Comparison of ENCODE assay signal across 8 mouse cellular contexts in genomic region chr14:30594092-30594695, GRCm38 (mm10). TPM values are rescaled to one million over a fixed set of nuclear protein-coding genes. Genes with fewer than 3 reads are reported as not detected.
DNase-seq lines count a peak whose midpoint lies in the region; ATAC-seq lines count a peak whose summit lies in the region.
"Had no signal": no experiment of that assay in that cellular context is flagged by ENCODE, and none has a peak within 500 bp of the region (broad histone marks: within the 10 kb centered on the region; RNA-seq: fewer than 3 reads in every experiment).

No protein-coding gene starts in this region.

- 45% methylated on average over 7 of the region's 7 CpGs for WGBS in embryonic facial prominence, embryonic 14.5 days
- WGBS in heart, embryonic 12.5 days, result 57% methylated on average over 7 of the region's 7 CpGs
- 15% methylated on average over 7 of the region's 7 CpGs for WGBS in midbrain, embryonic 14.5 days

- H3K9ac ChIP-seq in embryonic facial prominence, embryonic 14.5 days (ENCODE audit: low read depth, low read length), result no peak overlapping the region
- H3K9ac ChIP-seq in heart, embryonic 12.5 days, result peak overlapping the region; percentile 30
- H3K9ac ChIP-seq in midbrain, embryonic 14.5 days (replicated peaks; ENCODE audit: low read length), result peak overlapping the region; percentile 20; the same call in 1 of the 2 replicates

- peak; percentile 81 for ATAC-seq in embryonic facial prominence, embryonic 14.5 days (ENCODE audit: low read depth)
- peak; percentile 60 for ATAC-seq in heart, embryonic 12.5 days (ENCODE audit: insufficient number of reproducible peaks, low FRiP score)
- ATAC-seq in midbrain, embryonic 14.5 days (ENCODE audit: low FRiP score, low TSS enrichment), result peak; percentile 66

- no peak overlapping the region for H3K4me2 ChIP-seq in embryonic facial prominence, embryonic 14.5 days (ENCODE audit: low read depth, low read length)
- no peak overlapping the region for H3K4me2 ChIP-seq in heart, embryonic 12.5 days
- peak overlapping the region; percentile 10; the same call in 1 of the 2 replicates for H3K4me2 ChIP-seq in midbrain, embryonic 14.5 days (ENCODE audit: low read length)

- no peak overlapping the region for H3K4me3 ChIP-seq in embryonic facial prominence, embryonic 14.5 days (ENCODE audit: low read depth, low read length)
- no peak overlapping the region for H3K4me3 ChIP-seq in heart, embryonic 12.5 days
- no peak overlapping the region for H3K4me3 ChIP-seq in midbrain, embryonic 14.5 days (replicated peaks; ENCODE audit: low read depth, low read length)
- H3K4me3 ChIP-seq: myocyte had no signal

- peak; percentile 53 for DNase-seq in urinary bladder, postnatal 14 days (ENCODE audit: low spot score)
- DNase-seq in urinary bladder, adult 2 months (ENCODE audit: low spot score), result no peak
- peak; percentile 81 for DNase-seq in embryonic facial prominence, embryonic 14.5 days (ENCODE audit: low spot score)
- peak; percentile 32 to 36 for DNase-seq in kidney, postnatal 36 days
- peak; percentile 70 for DNase-seq in midbrain, embryonic 14.5 days
- DNase-seq in thymus, postnatal 25 days, result no peak

- H3K27ac ChIP-seq in embryonic facial prominence, embryonic 14.5 days (replicated peaks; ENCODE audit: low read depth, low read length), result peak overlapping the region; percentile 82
- H3K27ac ChIP-seq in heart, embryonic 12.5 days (ENCODE audit: poor library complexity, severe bottlenecking), result peak overlapping the region; percentile 72
- H3K27ac ChIP-seq in midbrain, embryonic 14.5 days (replicated peaks; ENCODE audit: low read depth, low read length), result peak overlapping the region; percentile 57

- H3K9me3 ChIP-seq in embryonic facial prominence, embryonic 14.5 days (ENCODE audit: control insufficient read depth, low read length), result no peaks in the 10 kb centered on the region
- no peaks in the 10 kb centered on the region for H3K9me3 ChIP-seq in heart, embryonic 12.5 days (replicated peaks)
- H3K9me3 ChIP-seq in midbrain, embryonic 14.5 days (ENCODE audit: control insufficient read depth, low read length), result no peaks in the 10 kb centered on the region

- H3K27me3 ChIP-seq in embryonic facial prominence, embryonic 14.5 days (replicated peaks; ENCODE audit: control insufficient read depth, insufficient read depth, low read length), result no peaks in the 10 kb centered on the region
- no peaks in the 10 kb centered on the region for H3K27me3 ChIP-seq in heart, embryonic 12.5 days (replicated peaks)
- no peaks in the 10 kb centered on the region for H3K27me3 ChIP-seq in midbrain, embryonic 14.5 days (ENCODE audit: control insufficient read depth, insufficient read depth, low read length)

- H3K4me1 ChIP-seq in embryonic facial prominence, embryonic 14.5 days (ENCODE audit: control insufficient read depth, insufficient read depth, low read length), result peaks cover 13% of the 10 kb centered on the region
- H3K4me1 ChIP-seq in heart, embryonic 12.5 days (replicated peaks), result peaks cover 43% of the 10 kb centered on the region
- H3K4me1 ChIP-seq in midbrain, embryonic 14.5 days (ENCODE audit: control insufficient read depth, insufficient read depth, low read length), result peaks cover 17% of the 10 kb centered on the region

- peaks cover 35% of the 10 kb centered on the region for H3K36me3 ChIP-seq in embryonic facial prominence, embryonic 14.5 days (ENCODE audit: control insufficient read depth, insufficient read depth, low read length)
- peaks cover 18% of the 10 kb centered on the region for H3K36me3 ChIP-seq in heart, embryonic 12.5 days
- H3K36me3 ChIP-seq in midbrain, embryonic 14.5 days (ENCODE audit: control insufficient read depth, insufficient read depth, low read length), result no peaks in the 10 kb centered on the region

RNA-seq across cellular contexts. Expression of gene Prkcd, which starts 31.8 kb away (rescaled TPM):
- 85.8 and 105 TPM in 2 replicates for polyA plus RNA-seq in urinary bladder, adult 2 months (2012; rRNA removed)
- polyA plus RNA-seq in embryonic facial prominence, embryonic 14.5 days (2014; fragmentation: Nextera tagmentation; extraction: Ambion mirVana), result 42.5 and 44.6 TPM in 2 replicates
- 38.8 and 40.7 TPM in 2 replicates for polyA plus RNA-seq in heart, embryonic 12.5 days (2016; fragmentation: Nextera tagmentation; extraction: Ambion mirVana)
- 10.6 and 12.8 TPM in 2 replicates for polyA plus RNA-seq in midbrain, embryonic 14.5 days (2014; fragmentation: Nextera tagmentation; extraction: Ambion mirVana)

RNA-seq across cellular contexts. Expression of gene Tkt, which starts 46.0 kb away (rescaled TPM):
- 137 and 145 TPM in 2 replicates for polyA plus RNA-seq in urinary bladder, adult 2 months (2012; rRNA removed)
- polyA plus RNA-seq in embryonic facial prominence, embryonic 14.5 days (2014; fragmentation: Nextera tagmentation; extraction: Ambion mirVana), result 91.9 and 110 TPM in 2 replicates
- 85.7 and 90.4 TPM in 2 replicates for polyA plus RNA-seq in heart, embryonic 12.5 days (2016; fragmentation: Nextera tagmentation; extraction: Ambion mirVana)
- polyA plus RNA-seq in midbrain, embryonic 14.5 days (2014; fragmentation: Nextera tagmentation; extraction: Ambion mirVana), result 94.2 and 166 TPM in 2 replicates

RNA-seq across cellular contexts. Expression of gene Rft1, which starts 60.0 kb away (rescaled TPM):
- polyA plus RNA-seq in urinary bladder, adult 2 months (2012; rRNA removed), result 17.2 and 17.6 TPM in 2 replicates
- polyA plus RNA-seq in embryonic facial prominence, embryonic 14.5 days (2014; fragmentation: Nextera tagmentation; extraction: Ambion mirVana), result 13.3 and 16.5 TPM in 2 replicates
- 12.1 and 12.3 TPM in 2 replicates for polyA plus RNA-seq in heart, embryonic 12.5 days (2016; fragmentation: Nextera tagmentation; extraction: Ambion mirVana)
- polyA plus RNA-seq in midbrain, embryonic 14.5 days (2014; fragmentation: Nextera tagmentation; extraction: Ambion mirVana), result 7.7 and 10.3 TPM in 2 replicates

Comparison
In these comparisons a context has a peak if more than half of its experiments do, and no peak if none do; other contexts are left out.
1. DNase-seq: peak in urinary bladder, postnatal 14 days (single experiment), embryonic facial prominence, embryonic 14.5 days (single experiment), kidney, postnatal 36 days (2 of 2) and midbrain, embryonic 14.5 days (single experiment); none in urinary bladder, adult 2 months (single experiment) and thymus, postnatal 25 days (single experiment).
2. Peak in every context shown above with its lines, with median percentiles within 50 percentile points of each other: ATAC-seq and H3K27ac ChIP-seq.